Mouse (Mus musculus): ENCODE measurements around the gene Aldh1a2.

DNA sequence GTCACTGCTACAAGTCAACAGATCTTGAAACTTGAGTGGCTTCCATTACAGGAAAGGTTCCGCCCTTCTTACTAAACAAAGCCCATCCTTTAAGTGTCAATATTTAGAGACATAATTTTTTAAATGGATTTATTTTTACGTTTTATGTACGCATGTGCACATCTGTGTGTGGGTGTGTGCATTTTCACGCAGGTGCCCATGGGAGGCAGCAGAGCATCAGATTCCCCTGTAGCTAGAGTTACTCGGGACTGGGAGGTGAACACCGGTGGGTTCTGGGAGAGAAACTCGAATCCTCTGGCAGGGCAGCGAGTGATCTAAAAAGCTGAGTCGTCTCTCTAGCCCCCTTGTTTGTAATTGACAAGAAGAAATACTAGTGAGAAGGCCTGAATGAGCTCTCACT, 42.1 kb upstream of the Aldh1a2 start:
- TF ChIP-seq CTCF (conservative IDR thresholded peaks at IDR 0.05; ENCODE audit: low read length) (no peak), POU5F1 (IDR thresholded peaks at IDR 0.05; ENCODE audit: borderline replicate concordance, low read length) (no peak)

All from E14TG2a.4 (cell line).